ENCODE assay signal across 8 mouse cellular contexts in the genomic region with DNA sequence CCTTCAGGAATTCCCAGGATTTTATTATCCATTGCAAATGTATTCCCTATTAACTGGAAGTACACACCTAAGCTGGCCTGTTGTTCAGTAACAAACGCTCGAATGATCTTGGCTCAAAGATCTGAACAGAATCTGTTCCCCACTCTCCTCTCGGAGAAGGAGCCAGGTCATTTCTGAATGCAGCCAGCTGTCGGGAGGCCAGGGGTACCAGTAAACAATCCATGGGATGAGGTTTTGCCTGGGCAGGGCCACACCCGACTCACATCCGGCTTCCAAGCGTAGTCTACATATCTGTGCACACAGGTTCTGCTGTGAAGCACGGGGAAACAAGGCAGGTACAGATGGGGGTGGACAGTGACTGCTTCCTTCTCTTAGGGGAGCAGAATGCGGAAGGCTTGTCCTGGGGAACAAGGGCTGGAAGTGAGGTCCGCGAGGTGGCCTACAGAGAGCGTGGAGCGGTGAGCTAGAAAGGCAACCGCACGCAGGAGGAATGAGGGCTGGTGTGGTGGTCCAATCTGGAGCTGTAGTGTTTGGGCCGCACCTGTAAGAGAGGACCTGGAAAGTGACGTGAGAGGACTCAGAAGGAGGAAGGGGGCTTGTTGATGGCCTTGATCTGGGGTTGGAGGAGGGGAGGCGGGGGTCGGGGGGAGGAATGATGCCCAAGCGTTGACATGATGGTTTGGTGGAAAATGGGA. TPM values are rescaled to one million over a fixed set of nuclear protein-coding genes. Genes with fewer than 3 reads are reported as not detected.
DNase-seq lines count a peak whose midpoint lies in the region; ATAC-seq and TF ChIP-seq lines count a peak whose summit lies in the region.

No protein-coding gene starts in this region.

- H3K27ac ChIP-seq in cortical plate, adult 2 months (ENCODE audit: insufficient read depth, low read length) = peak overlapping the region; percentile 90
- peak overlapping the region; percentile 83 for H3K27ac ChIP-seq in intestine, postnatal 0 days (ENCODE audit: low read depth, low read length)
- H3K27ac ChIP-seq in limb, embryonic 14.5 days (replicated peaks; ENCODE audit: low read depth, low read length) = peak overlapping the region; percentile 82
- H3K27ac ChIP-seq in midbrain, embryonic 13.5 days = peak overlapping the region; percentile 90

- H3K36me3 ChIP-seq in intestine, postnatal 0 days (ENCODE audit: control insufficient read depth, insufficient read depth) = no peaks in the 10 kb centered on the region
- no peaks in the 10 kb centered on the region for H3K36me3 ChIP-seq in limb, embryonic 14.5 days (ENCODE audit: control insufficient read depth, insufficient read depth, low read length)
- no peaks in the 10 kb centered on the region for H3K36me3 ChIP-seq in midbrain, embryonic 13.5 days

- H3K4me1 ChIP-seq in cortical plate, adult 2 months (ENCODE audit: control insufficient read depth, insufficient read depth, low read length) = no peaks in the 10 kb centered on the region
- no peaks in the 10 kb centered on the region for H3K4me1 ChIP-seq in intestine, postnatal 0 days (replicated peaks; ENCODE audit: control insufficient read depth, insufficient read depth, low read length)
- peaks cover 12% of the 10 kb centered on the region for H3K4me1 ChIP-seq in limb, embryonic 14.5 days (ENCODE audit: control insufficient read depth, insufficient read depth, low read length)
- peaks cover 15% of the 10 kb centered on the region for H3K4me1 ChIP-seq in midbrain, embryonic 13.5 days (replicated peaks)

- DNase-seq in left cerebral cortex, adult 18-20 months (ENCODE audit: low spot score in 2 of 2) = peak; percentile 44 to 53
- DNase-seq in left cerebral cortex, adult 11 months (ENCODE audit: low spot score) = no peak
- DNase-seq in heart, adult 18-20 months = peak; percentile 81 to 87
- DNase-seq in limb, embryonic 14.5 days (ENCODE audit: low spot score) = peak; percentile 59
- DNase-seq in spleen, postnatal 4 days (ENCODE audit: low spot score in 2 of 2) = peak; percentile 59 to 81

- no peak for TF ChIP-seq CTCF in cortical plate, adult 2 months (IDR thresholded peaks at IDR 0.05; ENCODE audit: extremely low read depth, insufficient read depth, low read length)
- TF ChIP-seq CTCF in intestine, postnatal 0 days (IDR thresholded peaks at IDR 0.05; ENCODE audit: low read depth) = no peak

- peak; percentile 55 for ATAC-seq in intestine, postnatal 0 days
- ATAC-seq in limb, embryonic 14.5 days (ENCODE audit: low FRiP score, low read depth) = no peak
- peak; percentile 34 for ATAC-seq in midbrain, embryonic 13.5 days

- peak overlapping the region; percentile 56 for H3K4me3 ChIP-seq in cortical plate, adult 2 months (ENCODE audit: insufficient read depth, low read length)
- peak overlapping the region; percentile 59 for H3K4me3 ChIP-seq in intestine, postnatal 0 days (ENCODE audit: low read depth, low read length)
- H3K4me3 ChIP-seq in limb, embryonic 14.5 days (replicated peaks; ENCODE audit: low read length) = peak overlapping the region; percentile 58
- H3K4me3 ChIP-seq in midbrain, embryonic 13.5 days (replicated peaks) = peak overlapping the region; percentile 56

- peak; percentile 49 for TF ChIP-seq POLR2A in cortical plate, adult 2 months (IDR thresholded peaks at IDR 0.05; ENCODE audit: extremely low read depth, insufficient read depth, low read length)
- no peak for TF ChIP-seq POLR2A in limb, embryonic 14.5 days (IDR thresholded peaks at IDR 0.05; ENCODE audit: borderline replicate concordance, extremely low read depth, insufficient read depth, insufficient read length)

- WGBS in intestine, postnatal 0 days = 3% methylated on average over 20 of the region's 20 CpGs
- 3% methylated on average over 20 of the region's 20 CpGs for WGBS in limb, embryonic 14.5 days
- 3% methylated on average over 20 of the region's 20 CpGs for WGBS in midbrain, embryonic 13.5 days

- H3K9ac ChIP-seq in intestine, postnatal 0 days (ENCODE audit: low read depth, low read length) = peak overlapping the region; percentile 56
- peak overlapping the region; percentile 55 for H3K9ac ChIP-seq in limb, embryonic 14.5 days (ENCODE audit: low read depth, low read length, severe bottlenecking)
- H3K9ac ChIP-seq in midbrain, embryonic 13.5 days (replicated peaks) = peak overlapping the region; percentile 77

- H3K4me2 ChIP-seq in intestine, postnatal 0 days (replicated peaks; ENCODE audit: low read depth) = peak overlapping the region; percentile 83
- peak overlapping the region; percentile 63 for H3K4me2 ChIP-seq in limb, embryonic 14.5 days (replicated peaks; ENCODE audit: low read depth, low read length, severe bottlenecking)
- H3K4me2 ChIP-seq in midbrain, embryonic 13.5 days (replicated peaks) = peak overlapping the region; percentile 69

- H3K9me3 ChIP-seq in intestine, postnatal 0 days (ENCODE audit: control insufficient read depth) = no peaks in the 10 kb centered on the region
- no peaks in the 10 kb centered on the region for H3K9me3 ChIP-seq in limb, embryonic 14.5 days (ENCODE audit: control insufficient read depth, low read length)
- no peaks in the 10 kb centered on the region for H3K9me3 ChIP-seq in midbrain, embryonic 13.5 days

- H3K27me3 ChIP-seq in intestine, postnatal 0 days (replicated peaks; ENCODE audit: control insufficient read depth, insufficient read depth, low read length) = no peaks in the 10 kb centered on the region
- no peaks in the 10 kb centered on the region for H3K27me3 ChIP-seq in limb, embryonic 14.5 days (ENCODE audit: control insufficient read depth, insufficient read depth, low read length)
- H3K27me3 ChIP-seq in midbrain, embryonic 13.5 days = no peaks in the 10 kb centered on the region

RNA-seq across cellular contexts. Expression of gene Ubc, which starts 16.5 kb away (rescaled TPM):
- 100 to 1,000 TPM; 771 to 830 TPM for total RNA-seq in left cerebral cortex, adult 18-20 months (2021)
- polyA plus RNA-seq in cortical plate, adult 2 months (2012; rRNA removed) = 769 and 804 TPM in 2 replicates
- 1,000 to 10,000 TPM; 1,625 to 1,638 TPM for total RNA-seq in heart, adult 18-20 months (2021)
- polyA plus RNA-seq in intestine, postnatal 0 days (2015; fragmentation: Nextera tagmentation; extraction: Ambion mirVana) = 345 and 371 TPM in 2 replicates
- polyA plus RNA-seq in limb, embryonic 14.5 days (2012; rRNA removed) = 643 and 660 TPM in 2 replicates
- polyA plus RNA-seq in limb, embryonic 14.5 days (2014; fragmentation: Nextera tagmentation; extraction: Ambion mirVana) = 949 and 1,033 TPM in 2 replicates
- polyA plus RNA-seq in midbrain, embryonic 13.5 days (2015; fragmentation: Nextera tagmentation; extraction: Ambion mirVana) = 1,275 and 1,322 TPM in 2 replicates

RNA-seq across cellular contexts. Expression of gene Gm10382, which starts 17.3 kb away (rescaled TPM):
- under 1 TPM; 0.28 to 0.40 TPM for total RNA-seq in left cerebral cortex, adult 18-20 months (2021)
- 0.21 and 0.36 TPM in 2 replicates for polyA plus RNA-seq in cortical plate, adult 2 months (2012; rRNA removed)
- total RNA-seq in heart, adult 18-20 months (2021) = under 1 TPM in 1 of 2 experiments, not detected in 1; 0.23 TPM
- 0.16 and 0.24 TPM in 2 replicates for polyA plus RNA-seq in intestine, postnatal 0 days (2015; fragmentation: Nextera tagmentation; extraction: Ambion mirVana)
- 0.08 and 0.26 TPM in 2 replicates for polyA plus RNA-seq in limb, embryonic 14.5 days (2012; rRNA removed)
- 0.17 and 0.45 TPM in 2 replicates for polyA plus RNA-seq in limb, embryonic 14.5 days (2014; fragmentation: Nextera tagmentation; extraction: Ambion mirVana)
- 0.39 and 0.89 TPM in 2 replicates for polyA plus RNA-seq in midbrain, embryonic 13.5 days (2015; fragmentation: Nextera tagmentation; extraction: Ambion mirVana)

RNA-seq across cellular contexts. Expression of gene Dhx37, which starts 27.5 kb away (rescaled TPM):
- 10 to 100 TPM; 11.9 to 14.6 TPM for total RNA-seq in left cerebral cortex, adult 18-20 months (2021)
- 16.2 and 16.9 TPM in 2 replicates for polyA plus RNA-seq in cortical plate, adult 2 months (2012; rRNA removed)
- total RNA-seq in heart, adult 18-20 months (2021) = 10 to 100 TPM; 13.4 to 14.1 TPM
- polyA plus RNA-seq in intestine, postnatal 0 days (2015; fragmentation: Nextera tagmentation; extraction: Ambion mirVana) = 2.5 and 3.2 TPM in 2 replicates
- polyA plus RNA-seq in limb, embryonic 14.5 days (2012; rRNA removed) = 21.9 and 25.5 TPM in 2 replicates
- polyA plus RNA-seq in limb, embryonic 14.5 days (2014; fragmentation: Nextera tagmentation; extraction: Ambion mirVana) = 5.4 and 8.9 TPM in 2 replicates
- polyA plus RNA-seq in midbrain, embryonic 13.5 days (2015; fragmentation: Nextera tagmentation; extraction: Ambion mirVana) = 12.1 and 13.2 TPM in 2 replicates

RNA-seq across cellular contexts. Expression of gene Bri3bp, which starts 34.9 kb away (rescaled TPM):
- total RNA-seq in left cerebral cortex, adult 18-20 months (2021) = 10 to 100 TPM; 91.8 to 96.3 TPM
- 34.8 and 36.3 TPM in 2 replicates for polyA plus RNA-seq in cortical plate, adult 2 months (2012; rRNA removed)
- total RNA-seq in heart, adult 18-20 months (2021) = 10 to 100 TPM; 50.9 to 54.5 TPM
- 35.7 and 42.8 TPM in 2 replicates for polyA plus RNA-seq in intestine, postnatal 0 days (2015; fragmentation: Nextera tagmentation; extraction: Ambion mirVana)
- 15.0 and 19.7 TPM in 2 replicates for polyA plus RNA-seq in limb, embryonic 14.5 days (2012; rRNA removed)
- 30.0 and 34.5 TPM in 2 replicates for polyA plus RNA-seq in limb, embryonic 14.5 days (2014; fragmentation: Nextera tagmentation; extraction: Ambion mirVana)
- 28.2 and 29.6 TPM in 2 replicates for polyA plus RNA-seq in midbrain, embryonic 13.5 days (2015; fragmentation: Nextera tagmentation; extraction: Ambion mirVana)
